Mouse (Mus musculus): ENCODE results near the gene Tor1b. TPM values are rescaled to one million over a fixed set of nuclear protein-coding genes. Genes with fewer than 3 reads are reported as not detected.
A peak's percentile ranks its signal among the peaks of the same experiment; 100 is the strongest.

The Tor1b gene
- total and polyA plus RNA-seq, 2 experiments from 2014 or later = 20.4 to 45.4 TPM

DNA sequence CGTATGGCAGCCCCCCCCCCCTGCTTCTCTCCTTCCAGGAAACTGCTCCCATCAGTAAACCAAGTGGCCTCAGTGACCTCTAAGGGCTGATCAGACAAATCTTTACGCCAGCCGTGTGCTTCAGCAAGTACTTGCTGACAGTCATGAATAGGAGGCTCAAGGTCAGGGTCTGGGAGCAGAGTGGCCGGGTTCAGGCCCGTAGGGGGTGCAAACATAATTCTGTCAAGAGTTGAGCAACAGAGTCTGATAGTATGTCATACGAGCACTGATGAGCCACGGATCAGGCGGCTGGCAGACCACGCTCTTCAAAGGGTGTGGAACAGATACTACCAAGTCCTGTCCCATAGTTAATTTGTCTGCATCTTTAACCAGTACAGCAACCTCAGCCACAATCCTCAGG lies 37.5 kb downstream of the Tor1b start:
- H3K27me3 ChIP-seq (ENCODE audit: control insufficient read depth, insufficient read depth, low read length) = no peaks in the 10 kb centered on the region
- WGBS = 69% methylated on average over 9 of the region's 9 CpGs
- H3K9me3 ChIP-seq (replicated peaks; ENCODE audit: control insufficient read depth, low read length) = no peaks in the 10 kb centered on the region
- no peak for TF ChIP-seq EP300 (IDR thresholded peaks at IDR 0.05; ENCODE audit: low read depth)
- TF ChIP-seq CTCF (IDR thresholded peaks at IDR 0.05; ENCODE audit: low read depth) = no peak
- no peak for ATAC-seq (ENCODE audit: insufficient read depth, low read depth)
- no peak overlapping the region for H3K4me2 ChIP-seq (ENCODE audit: low read depth, low read length)
- peaks cover 14% of the 10 kb centered on the region for H3K4me1 ChIP-seq (ENCODE audit: control insufficient read depth, insufficient read depth)
- DNase-seq (ENCODE audit: low spot score) = no peak
- no peak overlapping the region for H3K9ac ChIP-seq (replicated peaks; ENCODE audit: low read depth, low read length)
- no peak overlapping the region for H3K27ac ChIP-seq (ENCODE audit: low read depth)
- H3K4me3 ChIP-seq (ENCODE audit: low read depth, low read length) = no peak overlapping the region
- no peaks in the 10 kb centered on the region for H3K36me3 ChIP-seq (replicated peaks; ENCODE audit: control insufficient read depth, insufficient read depth, low read length)

- no peaks in the 10 kb centered on the region for H3K9me3 ChIP-seq (replicated peaks; ENCODE audit: control insufficient read depth, low read length)
- peak; percentile 18; the same call in 1 of the 2 replicates for TF ChIP-seq EP300 (IDR thresholded peaks at IDR 0.05; ENCODE audit: low read depth)
- TF ChIP-seq CTCF (IDR thresholded peaks at IDR 0.05; ENCODE audit: low read depth) = no peak
- peaks cover 12% of the 10 kb centered on the region for H3K36me3 ChIP-seq (replicated peaks; ENCODE audit: control insufficient read depth, insufficient read depth, low read length)
- peak overlapping the region; percentile 94 for H3K27ac ChIP-seq (ENCODE audit: low read depth)
- H3K4me3 ChIP-seq (ENCODE audit: low read depth, low read length) = no peak overlapping the region
- DNase-seq (ENCODE audit: low spot score) (no peak), ATAC-seq (ENCODE audit: insufficient read depth, low read depth) (no peak)
- 74% methylated on average over 4 of the region's 4 CpGs for WGBS
- H3K4me2 ChIP-seq (ENCODE audit: low read depth, low read length) = no peak overlapping the region
- H3K27me3 ChIP-seq (ENCODE audit: control insufficient read depth, insufficient read depth, low read length) = no peaks in the 10 kb centered on the region
- H3K4me1 ChIP-seq (ENCODE audit: control insufficient read depth, insufficient read depth) = peaks cover 3% of the 10 kb centered on the region
- no peak overlapping the region for H3K9ac ChIP-seq (replicated peaks; ENCODE audit: low read depth, low read length)
Measured at GRCm38 (mm10) chr2:30994853-30995252, 42.1 kb downstream of the Tor1b start.

DNA sequence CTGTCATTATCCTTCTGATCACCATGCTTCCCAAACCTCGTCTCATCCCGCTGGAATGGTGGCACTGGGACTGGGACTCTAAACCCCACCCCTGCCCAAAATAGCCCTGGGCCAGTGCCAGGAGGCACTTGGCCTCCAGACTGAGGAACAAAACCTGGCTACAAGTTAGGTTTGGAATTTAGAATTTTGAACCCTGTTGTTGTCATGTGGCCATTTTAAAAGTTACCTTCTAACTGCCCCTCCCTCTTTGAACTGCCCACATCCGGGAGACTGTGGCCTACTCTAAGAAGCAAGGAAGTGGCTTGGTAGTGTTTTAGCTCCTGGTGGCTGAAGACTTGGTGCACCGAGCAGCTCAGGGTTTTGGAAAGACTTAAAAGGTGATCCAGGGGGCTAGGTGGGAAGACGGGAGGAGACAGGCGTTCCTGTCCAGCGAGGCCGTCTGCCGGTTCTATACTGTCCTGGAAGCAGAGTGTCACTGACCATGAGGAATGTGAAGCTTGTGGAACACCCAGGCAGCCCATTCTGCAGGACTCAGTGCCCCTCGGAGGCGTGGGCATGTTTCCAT lies 42.8 kb downstream of the Tor1b start:
- peaks cover 3% of the 10 kb centered on the region for H3K4me1 ChIP-seq (ENCODE audit: control insufficient read depth, insufficient read depth)
- peak overlapping the region; percentile 70 for H3K4me2 ChIP-seq (ENCODE audit: low read depth, low read length)
- DNase-seq (ENCODE audit: low spot score) (peak; percentile 85), ATAC-seq (ENCODE audit: insufficient read depth, low read depth) (peak; percentile 84)
- peak overlapping the region; percentile 39 for H3K9ac ChIP-seq (replicated peaks; ENCODE audit: low read depth, low read length)
- H3K27me3 ChIP-seq (ENCODE audit: control insufficient read depth, insufficient read depth, low read length) = no peaks in the 10 kb centered on the region
- peaks cover 19% of the 10 kb centered on the region for H3K36me3 ChIP-seq (replicated peaks; ENCODE audit: control insufficient read depth, insufficient read depth, low read length)
- peak overlapping the region; percentile 52 for H3K4me3 ChIP-seq (ENCODE audit: low read depth, low read length)
- peak overlapping the region; percentile 94 for H3K27ac ChIP-seq (ENCODE audit: low read depth)
- H3K9me3 ChIP-seq (replicated peaks; ENCODE audit: control insufficient read depth, low read length) = no peaks in the 10 kb centered on the region
- 28% methylated on average over 11 of the region's 11 CpGs for WGBS
- no peak for TF ChIP-seq CTCF (IDR thresholded peaks at IDR 0.05; ENCODE audit: low read depth)
- TF ChIP-seq EP300 (IDR thresholded peaks at IDR 0.05; ENCODE audit: low read depth) = no peak; the same call in 1 of the 2 replicates

DNA sequence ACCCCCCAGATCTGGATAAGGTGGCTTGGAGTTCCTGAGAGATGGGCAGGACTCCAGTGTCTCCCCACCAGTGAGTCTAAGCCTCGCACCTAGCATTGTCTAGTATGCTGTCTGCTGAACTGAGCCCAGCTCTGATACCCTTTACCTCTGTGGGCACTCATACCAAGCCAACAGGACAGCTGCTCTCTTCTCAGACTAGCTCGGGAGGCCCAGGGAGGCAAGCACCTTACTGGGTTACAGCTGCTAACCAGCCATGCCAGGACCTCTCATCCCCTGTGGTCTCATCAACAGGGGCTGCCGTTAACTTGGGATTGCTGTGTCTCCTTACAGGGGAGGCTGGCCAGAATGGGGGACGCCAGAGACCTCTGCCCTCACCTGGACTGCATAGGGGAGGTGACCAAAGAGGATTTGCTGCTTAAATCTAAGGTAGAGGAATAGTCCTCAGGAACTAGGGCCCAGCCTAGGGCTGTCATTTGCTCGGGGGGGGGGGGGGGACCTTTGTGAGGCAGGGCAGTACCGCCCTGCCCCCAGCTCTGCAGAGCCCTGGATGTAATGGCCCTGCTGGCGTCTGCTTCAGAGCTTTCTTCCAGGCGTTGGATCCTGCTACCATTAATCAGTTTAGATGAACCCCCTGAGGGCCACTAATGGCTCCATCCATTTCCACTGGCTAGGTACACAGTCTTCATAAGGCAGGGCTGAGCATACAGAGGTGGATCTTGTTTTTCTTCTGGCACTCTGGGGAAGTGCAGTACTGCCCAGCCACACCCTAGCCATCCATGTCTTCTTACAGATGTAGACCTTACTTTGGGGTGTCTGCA lies 45.9 kb downstream of the Tor1b start:
- Histone ChIP-seq H3K27ac (ENCODE audit: low read depth) (no peak overlapping the region), H3K9ac (replicated peaks; ENCODE audit: low read depth, low read length) (no peak overlapping the region), H3K36me3 (replicated peaks; ENCODE audit: control insufficient read depth, insufficient read depth, low read length) (peaks cover 40% of the 10 kb centered on the region), H3K4me3 (ENCODE audit: low read depth, low read length) (no peak overlapping the region), H3K27me3 (ENCODE audit: control insufficient read depth, insufficient read depth, low read length) (no peaks in the 10 kb centered on the region), H3K4me1 (ENCODE audit: control insufficient read depth, insufficient read depth) (peaks cover 3% of the 10 kb centered on the region), H3K9me3 (replicated peaks; ENCODE audit: control insufficient read depth, low read length) (no peaks in the 10 kb centered on the region), H3K4me2 (ENCODE audit: low read depth, low read length) (0 out of 2 replicates have a peak overlapping the region, but pooled peaks have one; percentile 5)
- 74% methylated on average over 8 of the region's 8 CpGs for WGBS
- DNase-seq (ENCODE audit: low spot score) (no peak), ATAC-seq (ENCODE audit: insufficient read depth, low read depth) (no peak)
- no peak for TF ChIP-seq EP300 (IDR thresholded peaks at IDR 0.05; ENCODE audit: low read depth)
- no peak for TF ChIP-seq CTCF (IDR thresholded peaks at IDR 0.05; ENCODE audit: low read depth)

DNA sequence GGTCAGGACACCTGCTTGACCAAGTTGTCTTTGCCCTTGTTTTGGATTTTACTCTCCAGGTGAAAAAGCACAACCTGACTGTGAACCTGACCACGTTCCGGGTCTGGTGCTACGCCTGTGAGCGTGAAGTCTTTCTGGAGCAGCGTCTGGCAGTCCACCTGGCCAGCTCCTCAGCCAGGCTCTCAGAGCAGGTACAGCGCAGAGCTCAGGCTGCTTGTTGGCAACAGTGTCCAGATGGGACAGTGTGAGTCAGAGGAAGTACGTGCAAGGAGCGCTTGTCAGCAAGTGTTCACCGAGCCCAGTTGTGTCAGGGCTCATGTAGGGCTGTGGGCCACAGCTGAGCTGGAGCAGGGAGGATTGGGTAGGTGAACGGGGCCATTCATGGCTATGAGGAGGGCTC lies 50.1 kb downstream of the Tor1b start:
- Histone ChIP-seq H3K4me3 (ENCODE audit: low read depth, low read length) (no peak overlapping the region), H3K36me3 (replicated peaks; ENCODE audit: control insufficient read depth, insufficient read depth, low read length) (peaks cover 62% of the 10 kb centered on the region), H3K4me1 (ENCODE audit: control insufficient read depth, insufficient read depth) (peaks cover 21% of the 10 kb centered on the region), H3K27me3 (ENCODE audit: control insufficient read depth, insufficient read depth, low read length) (no peaks in the 10 kb centered on the region), H3K9me3 (replicated peaks; ENCODE audit: control insufficient read depth, low read length) (no peaks in the 10 kb centered on the region), H3K4me2 (ENCODE audit: low read depth, low read length) (no peak overlapping the region), H3K27ac (ENCODE audit: low read depth) (no peak overlapping the region), H3K9ac (replicated peaks; ENCODE audit: low read depth, low read length) (no peak overlapping the region)
- WGBS = 85% methylated on average over 10 of the region's 10 CpGs
- TF ChIP-seq EP300 (IDR thresholded peaks at IDR 0.05; ENCODE audit: low read depth) = no peak
- TF ChIP-seq CTCF (IDR thresholded peaks at IDR 0.05; ENCODE audit: low read depth) = no peak
- no peak for ATAC-seq (ENCODE audit: insufficient read depth, low read depth)
- no peak for DNase-seq (ENCODE audit: low spot score)

All from heart, postnatal 0 days (tissue).